Mouse (Mus musculus): ENCODE measurements around the gene Poldip3.

GRCm38 (mm10) chr15:83162001-83162400 is 12.8 kb upstream of the Poldip3 start:
- TF ChIP-seq EP300 (optimal IDR thresholded peaks at IDR 0.05), result no peak
- TF ChIP-seq CTCF (IDR thresholded peaks at IDR 0.05; ENCODE audit: low read depth), result no peak

Data from stomach, postnatal 0 days (tissue).